Mouse (Mus musculus) layer of hippocampus, adult 8-10 months (tissue): ENCODE results near the gene Pakap. TPM values are rescaled to one million over a fixed set of nuclear protein-coding genes. Genes with fewer than 3 reads are reported as not detected.

Source experiments
- total RNA-seq, 4 experiments: library from RNA; stranded (reverse); gene quantifications; 2 replicates each; pipeline ENCODE4 v1.2.4; 2022

Pakap gene
- total RNA-seq, 4 experiments from 2014 or later, result 24.3 to 29.7 (median 26.2) TPM

Other genes with a start within 250 kb of the Pakap start
- gene Palm2, start 133.9 kb upstream of the Pakap start, total RNA-seq, result 10 to 100 TPM; 34.5 to 52.4 (median 45.2) TPM
- 10 to 100 TPM; 43.3 to 49.6 (median 48.5) TPM for gene Akap2, start 149.5 kb downstream of the Pakap start, total RNA-seq